ENCODE assay signal across 25 mouse cellular contexts in genomic region chr10:52101273-52101672, GRCm38 (mm10).
A peak's percentile ranks its signal among the peaks of the same experiment; 100 is the strongest.
DNase-seq lines count a peak whose midpoint lies in the region; ATAC-seq and TF ChIP-seq lines count a peak whose summit lies in the region.
"Had no signal": no experiment of that assay in that cellular context is flagged by ENCODE, and none has a peak within 500 bp of the region (broad histone marks: within the 10 kb centered on the region; RNA-seq: fewer than 3 reads in every experiment).

No protein-coding gene starts in this region.

- ATAC-seq in kidney, postnatal 0 days (replicated peaks; ENCODE audit: low FRiP score, low read depth): no peak
- peak; percentile 53; the same call in 1 of the 2 replicates for ATAC-seq in intestine, postnatal 0 days
- ATAC-seq: activated CD4-positive, CD25-positive, alpha-beta regulatory T cell, adult 4 months; CD4-positive, CD25-positive, alpha-beta regulatory T cell, adult 4 months; forebrain, embryonic 13.5 days; Patski had no signal

- H3K9ac ChIP-seq in kidney, postnatal 0 days (ENCODE audit: low read depth, low read length): no peak overlapping the region
- no peak overlapping the region for H3K9ac ChIP-seq in intestine, postnatal 0 days (ENCODE audit: low read depth, low read length)
- H3K9ac ChIP-seq: embryonic facial prominence, embryonic 12.5 days; forebrain, embryonic 13.5 days had no signal

- no peaks in the 10 kb centered on the region for H3K36me3 ChIP-seq in kidney, postnatal 0 days (ENCODE audit: insufficient read depth, low read length)
- H3K36me3 ChIP-seq in intestine, postnatal 0 days (ENCODE audit: control insufficient read depth, insufficient read depth): no peaks in the 10 kb centered on the region
- H3K36me3 ChIP-seq: embryonic facial prominence, embryonic 10.5 days; embryonic facial prominence, embryonic 12.5 days; G1E had no signal

- no peaks in the 10 kb centered on the region for H3K4me1 ChIP-seq in kidney, postnatal 0 days (replicated peaks; ENCODE audit: insufficient read depth, low read length)
- H3K4me1 ChIP-seq in intestine, postnatal 0 days (replicated peaks; ENCODE audit: control insufficient read depth, insufficient read depth, low read length): no peaks in the 10 kb centered on the region
- H3K4me1 ChIP-seq: embryonic facial prominence, embryonic 10.5 days; embryonic facial prominence, embryonic 12.5 days; forebrain, embryonic 13.5 days had no signal

- 29% methylated on average over 1 of the region's 1 CpGs for WGBS in kidney, postnatal 0 days
- WGBS in intestine, postnatal 0 days: 28% methylated on average over 1 of the region's 1 CpGs

- H3K27me3 ChIP-seq in kidney, postnatal 0 days (ENCODE audit: insufficient read depth, low read length): no peaks in the 10 kb centered on the region
- H3K27me3 ChIP-seq in intestine, postnatal 0 days (replicated peaks; ENCODE audit: control insufficient read depth, insufficient read depth, low read length): no peaks in the 10 kb centered on the region
- H3K27me3 ChIP-seq: CH12.LX; embryonic facial prominence, embryonic 12.5 days; forebrain, embryonic 13.5 days had no signal

- H3K27ac ChIP-seq in kidney, postnatal 0 days: no peak overlapping the region
- no peak overlapping the region for H3K27ac ChIP-seq in intestine, postnatal 0 days (ENCODE audit: low read depth, low read length)
- H3K27ac ChIP-seq: embryonic facial prominence, embryonic 10.5 days; embryonic facial prominence, embryonic 12.5 days; forebrain, embryonic 13.5 days had no signal

- H3K4me3 ChIP-seq in kidney, postnatal 0 days (replicated peaks; ENCODE audit: low read depth, low read length): no peak overlapping the region
- H3K4me3 ChIP-seq in intestine, postnatal 0 days (ENCODE audit: low read depth, low read length): no peak overlapping the region
- H3K4me3 ChIP-seq: embryonic facial prominence, embryonic 10.5 days; embryonic facial prominence, embryonic 12.5 days; forebrain, embryonic 13.5 days had no signal

- no peak for TF ChIP-seq CTCF in kidney, postnatal 0 days (IDR thresholded peaks at IDR 0.05; ENCODE audit: low read depth)
- TF ChIP-seq CTCF in intestine, postnatal 0 days (IDR thresholded peaks at IDR 0.05; ENCODE audit: low read depth): no peak

- DNase-seq in heart, adult 11 months: peak; percentile 1
- no peak for DNase-seq in heart, adult 9 months (ENCODE audit: low spot score in 2 of 2)
- peak; percentile 6 for DNase-seq in kidney, adult 9 months
- no peak for DNase-seq in kidney, postnatal 10 days
- DNase-seq in kidney, postnatal 0 days (ENCODE audit: low spot score): peak; percentile 2
- no peak for DNase-seq in kidney, adult 11 months
- no peak for DNase-seq in frontal cortex, postnatal 14 days (ENCODE audit: low spot score in 2 of 2)
- DNase-seq: adrenal gland, adult 8-10 months; adrenal gland, postnatal 14 days; adrenal gland, postnatal 36 days; B cell, adult 2 months; cerebellum, adult 11-12 months; cerebellum, adult 2 months; cerebellum, adult 9-10 months; cerebellum, postnatal 10 days; cerebellum, postnatal 25 days had no signal

- H3K4me2 ChIP-seq in kidney, postnatal 0 days (ENCODE audit: low read length): no peak overlapping the region
- no peak overlapping the region for H3K4me2 ChIP-seq in intestine, postnatal 0 days (replicated peaks; ENCODE audit: low read depth)
- H3K4me2 ChIP-seq: embryonic facial prominence, embryonic 12.5 days; forebrain, embryonic 13.5 days had no signal

- no peaks in the 10 kb centered on the region for H3K9me3 ChIP-seq in kidney, postnatal 0 days (replicated peaks; ENCODE audit: low read length)
- H3K9me3 ChIP-seq in intestine, postnatal 0 days (ENCODE audit: control insufficient read depth): no peaks in the 10 kb centered on the region
- H3K9me3 ChIP-seq: embryonic facial prominence, embryonic 10.5 days; embryonic facial prominence, embryonic 12.5 days; forebrain, embryonic 13.5 days; G1E had no signal

Comparison
In these comparisons a context has a peak if more than half of its experiments do, and no peak if none do; other contexts are left out.
1. DNase-seq: peak in heart, adult 11 months (single experiment), kidney, adult 9 months (single experiment) and kidney, postnatal 0 days (single experiment); none in heart, adult 9 months (0 of 2), kidney, postnatal 10 days (single experiment), kidney, adult 11 months (single experiment) and frontal cortex, postnatal 14 days (0 of 2).